Mouse (Mus musculus) lung, adult 2 months (tissue): Measurements from ENCODE around the gene Wdfy4.
A peak's percentile ranks its signal among the peaks of the same experiment; 100 is the strongest.

Experiments used
- CTCF ChIP-seq: fragments of 200-500 bp; IDR thresholded peaks from 2 replicates; pipeline ENCODE4 v1.5.1; 2011; ENCODE audit warnings: mild to moderate bottlenecking, low read length, control low read depth; ENCODE audit not compliant: insufficient read depth
- POLR2A ChIP-seq: fragments of 200-500 bp; IDR thresholded peaks from 2 replicates; pipeline ENCODE4 v1.6.1; 2011; ENCODE audit warnings: low read depth, mild to moderate bottlenecking, control low read depth, low read length, borderline replicate concordance; ENCODE audit errors: extremely low read depth

DNA sequence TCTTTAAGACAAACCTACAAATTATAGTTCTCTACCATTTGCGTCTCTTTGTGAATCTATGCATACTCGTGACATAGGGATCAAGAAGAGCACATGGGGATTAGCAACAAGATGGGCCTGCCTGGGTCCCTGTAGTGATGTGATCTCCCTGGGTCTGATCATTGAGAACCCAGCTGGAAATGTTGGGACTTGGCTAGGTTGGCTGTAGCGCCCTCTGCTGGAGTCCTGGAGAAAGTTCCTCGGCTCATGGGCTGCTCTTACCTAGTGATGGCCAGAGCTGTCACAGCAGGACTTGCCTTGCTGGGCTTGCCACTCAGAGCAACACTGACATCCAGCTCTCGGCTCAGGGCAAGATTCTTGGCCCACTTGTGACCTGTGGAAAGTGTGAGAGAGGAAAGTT lies 224.8 kb downstream of the Wdfy4 start:
- TF ChIP-seq CTCF (peak; percentile 67), POLR2A (no peak)
